Mouse (Mus musculus): Measurements from ENCODE around the gene Gtpbp8. TPM values are rescaled to one million over a fixed set of nuclear protein-coding genes. Genes with fewer than 3 reads are reported as not detected.
A peak's percentile ranks its signal among the peaks of the same experiment; 100 is the strongest.

The Gtpbp8 gene
- 13.5 and 26.5 TPM in 2 replicates for total RNA-seq (2014; fragmentation: Nextera tagmentation)
- total RNA-seq (2017), result 9.0 and 15.9 TPM in 2 replicates

- ATAC-seq (replicated peaks; ENCODE audit: poor library complexity, severe bottlenecking), result peak; percentile 91
Observed at GRCm38 (mm10) chr16:44745866-44746562, at the start of gene Gtpbp8. Gtpbp8 (minus strand) TSS chr16:44746363.

DNA sequence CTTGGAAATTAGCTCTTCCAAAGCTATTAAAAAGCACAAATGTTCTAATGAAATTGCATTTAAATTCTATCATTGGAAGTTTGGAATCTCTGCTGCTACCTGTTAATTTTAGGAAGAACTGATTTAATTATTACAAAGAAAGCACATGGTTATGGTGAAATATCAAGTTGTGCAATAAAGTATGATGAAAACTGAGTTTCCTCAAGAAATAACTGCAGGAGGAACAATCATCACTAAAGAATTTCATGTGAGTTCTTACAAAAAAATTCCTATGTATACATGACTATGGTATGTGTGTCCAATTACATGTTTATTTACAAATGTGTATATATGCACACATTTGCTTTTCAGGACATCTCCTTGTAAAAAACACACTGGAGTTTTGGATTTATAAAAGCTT, 48.3 kb upstream of the Gtpbp8 start:
- peak; percentile 62 for ATAC-seq (replicated peaks; ENCODE audit: poor library complexity, severe bottlenecking)

GRCm38 (mm10) chr16:44786934-44787333, 40.8 kb upstream of the Gtpbp8 start:
- peak; percentile 70 for ATAC-seq (replicated peaks; ENCODE audit: poor library complexity, severe bottlenecking)

GRCm38 (mm10) chr16:44780751-44781150, 34.6 kb upstream of the Gtpbp8 start:
- no peak for ATAC-seq (replicated peaks; ENCODE audit: poor library complexity, severe bottlenecking)

DNA sequence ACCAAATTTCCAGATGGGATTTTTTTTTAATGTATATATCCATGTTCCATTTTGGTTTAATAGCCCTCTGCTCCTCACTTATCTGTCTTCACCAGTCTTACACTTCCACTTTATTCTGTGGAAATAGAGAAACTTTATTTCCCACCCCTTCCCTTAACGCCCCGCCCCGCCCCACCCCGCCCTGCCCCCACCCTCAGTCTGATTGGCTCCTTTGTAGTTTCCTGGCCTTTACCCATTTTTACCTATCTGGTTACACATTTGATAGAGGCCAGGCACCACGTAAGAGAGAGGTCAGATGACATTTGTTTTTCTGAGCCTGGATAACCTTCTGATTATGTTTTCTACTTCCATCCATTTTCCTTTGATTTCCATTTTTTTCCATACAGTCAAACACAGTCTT, 33.3 kb upstream of the Gtpbp8 start:
- no peak for ATAC-seq (replicated peaks; ENCODE audit: poor library complexity, severe bottlenecking)

- peak; percentile 96 for ATAC-seq (replicated peaks; ENCODE audit: poor library complexity, severe bottlenecking)
Observed at GRCm38 (mm10) chr16:44778538-44779147, 32.5 kb upstream of the Gtpbp8 start.

DNA sequence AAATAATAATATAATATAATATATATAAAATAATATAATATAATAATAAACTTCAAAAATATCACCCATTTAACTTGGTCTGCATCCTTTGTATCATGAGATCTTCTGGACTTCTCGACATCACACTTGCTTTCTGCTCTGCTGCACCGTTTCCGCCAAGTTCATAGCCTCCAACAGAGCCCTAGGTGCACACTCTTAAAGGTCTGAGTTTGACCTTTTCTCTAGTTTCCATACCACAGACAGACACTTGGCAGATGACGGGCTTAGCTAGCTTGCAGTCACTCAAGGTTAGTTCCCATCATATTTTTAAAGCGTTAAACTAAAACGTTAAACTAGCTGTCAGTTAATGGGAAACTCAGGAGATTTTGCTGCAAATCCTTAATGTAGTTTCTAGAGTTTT, 28.0 kb upstream of the Gtpbp8 start:
- ATAC-seq (replicated peaks; ENCODE audit: poor library complexity, severe bottlenecking), result no peak

DNA sequence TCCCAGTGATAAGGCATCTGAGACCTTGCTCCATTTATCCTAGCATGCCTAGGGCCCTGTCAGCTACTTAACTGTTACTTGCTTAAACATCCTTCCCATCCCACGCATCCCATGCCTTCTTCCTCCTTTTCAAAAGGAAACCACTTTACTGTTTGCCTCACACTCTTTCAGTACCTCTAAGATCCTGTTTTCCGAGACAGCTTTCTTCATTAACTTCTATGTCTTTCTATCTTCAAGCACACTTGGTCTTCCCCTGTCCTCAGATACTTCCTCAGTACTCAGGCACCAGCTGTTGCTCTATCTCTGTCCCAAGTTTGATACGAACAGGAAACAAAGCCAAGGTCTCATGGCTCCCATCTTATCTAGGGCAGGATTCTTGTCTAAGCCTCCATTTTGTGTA, 27.5 kb upstream of the Gtpbp8 start:
- peak; percentile 65 for ATAC-seq (replicated peaks; ENCODE audit: poor library complexity, severe bottlenecking)

- ATAC-seq (replicated peaks; ENCODE audit: poor library complexity, severe bottlenecking), result peak; percentile 40
Observed at GRCm38 (mm10) chr16:44772577-44772976, 26.4 kb upstream of the Gtpbp8 start.

DNA sequence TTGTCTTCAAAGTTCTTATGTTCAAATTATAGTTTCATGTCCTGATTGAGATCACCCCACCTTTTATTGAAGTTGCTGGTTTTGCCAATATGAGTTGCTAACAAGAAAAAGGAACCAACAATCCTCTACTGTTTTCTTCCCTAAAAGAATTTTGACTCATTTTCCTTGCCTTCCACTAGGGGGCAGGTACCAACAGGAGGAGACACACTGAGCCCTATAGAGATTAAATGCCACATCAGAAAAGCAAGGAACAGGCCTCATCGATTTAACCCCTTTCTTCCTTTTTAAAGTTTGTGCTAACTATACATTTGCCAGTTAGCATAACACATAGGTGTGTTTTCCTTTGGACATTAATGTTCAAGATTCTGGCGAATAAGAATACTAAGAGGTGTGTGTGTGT, 21.8 kb upstream of the Gtpbp8 start:
- ATAC-seq (replicated peaks; ENCODE audit: poor library complexity, severe bottlenecking), result peak; percentile 69

- no peak for ATAC-seq (replicated peaks; ENCODE audit: poor library complexity, severe bottlenecking)
Observed at GRCm38 (mm10) chr16:44767506-44767905, 21.3 kb upstream of the Gtpbp8 start.

GRCm38 (mm10) chr16:44766320-44766892, 20.2 kb upstream of the Gtpbp8 start:
- no peak for ATAC-seq (replicated peaks; ENCODE audit: poor library complexity, severe bottlenecking)

DNA sequence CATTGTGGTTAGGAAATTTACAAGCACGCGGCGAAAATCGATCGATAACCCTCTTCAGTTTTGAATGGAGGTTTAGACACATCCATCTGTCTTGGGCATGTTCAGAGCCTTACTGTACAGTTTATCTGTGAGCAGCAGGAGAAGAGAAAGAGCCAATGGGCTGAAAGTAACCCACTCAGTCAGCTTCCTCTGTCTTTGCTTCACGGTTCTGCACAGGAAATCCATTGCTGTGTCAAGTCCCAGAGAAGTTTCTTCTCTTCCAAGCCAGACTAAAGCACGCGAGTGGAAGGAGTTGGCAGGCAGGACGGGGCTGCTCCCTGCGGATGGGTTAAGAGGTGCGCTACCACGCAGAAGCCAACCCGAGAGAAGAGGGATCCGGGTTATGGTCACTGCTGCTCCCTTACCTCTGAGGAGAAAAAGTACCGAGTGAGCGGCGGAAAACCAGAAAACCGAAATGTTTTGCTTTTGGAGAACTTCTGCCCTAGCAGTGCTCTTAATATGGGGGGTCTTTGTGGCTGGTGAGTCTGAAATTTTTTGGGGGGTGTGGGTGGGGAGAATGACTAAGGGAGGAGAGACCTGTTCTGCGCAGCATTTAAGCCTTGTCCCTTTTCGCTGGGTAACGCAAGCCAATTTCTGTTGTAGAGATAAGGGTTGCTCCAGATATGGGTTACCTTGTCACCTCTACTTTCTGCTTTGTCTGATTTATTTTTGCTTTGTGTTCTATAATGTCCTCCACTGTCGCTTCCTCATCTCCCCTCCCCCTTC, 19.6 kb upstream of the Gtpbp8 start, which contains the start of gene Cd200r1:
TSS of gene Cd200r1 (plus strand) at position 182 of the 765 bp plus-strand sequence.
- ATAC-seq (replicated peaks; ENCODE audit: poor library complexity, severe bottlenecking), result peak; percentile 74

DNA sequence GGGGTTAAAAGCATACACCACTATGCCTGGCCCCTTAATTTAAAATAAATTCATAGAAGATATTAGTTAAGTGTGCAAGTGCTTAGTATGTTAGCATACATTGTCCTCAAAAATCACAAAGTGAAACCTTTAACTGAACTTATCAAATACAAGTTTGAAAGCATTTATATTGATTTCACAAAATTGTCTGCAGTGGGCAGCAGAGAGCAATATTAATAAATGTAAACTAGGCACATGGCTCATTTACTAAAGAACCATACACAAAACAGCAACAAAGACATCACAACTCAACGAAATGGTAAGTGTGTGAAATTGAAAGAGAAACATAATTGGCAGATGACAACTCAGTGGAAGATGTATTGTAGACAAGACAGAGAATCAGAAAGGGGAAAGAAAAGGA, 15.6 kb upstream of the Gtpbp8 start:
- ATAC-seq (replicated peaks; ENCODE audit: poor library complexity, severe bottlenecking), result no peak

- ATAC-seq (replicated peaks; ENCODE audit: poor library complexity, severe bottlenecking), result peak; percentile 94
Observed at GRCm38 (mm10) chr16:44757700-44758099, 11.5 kb upstream of the Gtpbp8 start.

- ATAC-seq (replicated peaks; ENCODE audit: poor library complexity, severe bottlenecking), result no peak
Observed at GRCm38 (mm10) chr16:44748007-44748406, 1.8 kb upstream of the Gtpbp8 start.

DNA sequence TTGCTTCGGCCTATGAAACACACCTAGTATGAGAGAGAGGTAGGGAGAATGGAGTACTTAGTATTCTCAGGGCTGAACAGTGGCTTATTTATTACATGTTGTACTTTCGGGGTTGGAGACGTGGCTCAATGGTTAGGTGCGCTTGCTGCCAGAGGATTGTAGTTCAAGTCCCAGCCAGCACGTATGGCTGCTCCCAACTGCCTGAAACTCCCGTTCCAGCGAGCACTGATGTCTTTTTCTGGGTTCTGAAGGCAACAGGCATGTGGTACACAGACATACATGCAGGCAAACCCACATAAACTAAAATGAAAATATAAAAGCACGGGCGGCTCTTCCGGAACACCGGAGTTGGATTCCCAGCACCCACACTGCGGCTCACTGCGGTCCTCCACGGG, 695 bp downstream of the Gtpbp8 start:
- ATAC-seq (replicated peaks; ENCODE audit: poor library complexity, severe bottlenecking), result 0 out of 2 replicates have a peak, but pooled peaks have one; percentile 3

DNA sequence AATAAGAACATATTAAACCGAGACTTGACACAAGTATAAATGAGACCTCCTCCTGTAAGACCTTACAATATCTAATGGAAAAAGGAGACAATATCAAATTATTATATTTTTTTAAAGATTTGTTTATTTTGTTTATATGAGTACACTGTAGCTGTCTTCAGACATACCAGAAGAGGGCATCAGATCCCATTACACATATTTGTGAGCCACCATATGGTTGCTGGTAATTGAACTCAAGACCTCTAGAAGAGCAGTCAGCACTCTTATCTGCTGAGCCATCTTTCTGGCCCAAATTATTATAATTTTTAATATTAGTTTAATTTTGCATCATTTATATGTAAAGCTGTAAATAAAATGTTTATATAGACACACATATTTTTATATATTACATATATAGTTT, 3.4 kb downstream of the Gtpbp8 start:
- no peak for ATAC-seq (replicated peaks; ENCODE audit: poor library complexity, severe bottlenecking)

DNA sequence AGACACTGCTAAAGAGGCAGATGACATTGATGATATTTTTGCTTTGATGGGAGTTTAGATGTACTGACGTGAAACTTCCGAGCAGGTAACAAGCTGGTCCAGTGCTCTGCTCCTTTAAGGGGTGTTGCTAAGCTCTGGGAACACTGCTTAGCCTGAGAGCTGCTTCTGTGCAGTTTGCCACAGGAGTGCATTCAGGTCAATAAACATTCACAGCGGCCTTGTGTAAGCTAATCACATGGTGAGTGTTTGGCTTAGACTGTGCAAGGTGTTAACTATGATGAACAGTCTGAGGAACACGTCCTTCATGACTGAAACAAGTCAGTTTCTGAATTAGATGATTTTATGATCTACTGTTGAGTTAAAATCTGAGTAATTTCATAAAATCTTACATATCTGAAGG, 10.0 kb downstream of the Gtpbp8 start:
- ATAC-seq (replicated peaks; ENCODE audit: poor library complexity, severe bottlenecking), result no peak

- no peak for ATAC-seq (replicated peaks; ENCODE audit: poor library complexity, severe bottlenecking)
Observed at GRCm38 (mm10) chr16:44735676-44736075, 10.5 kb downstream of the Gtpbp8 start.

DNA sequence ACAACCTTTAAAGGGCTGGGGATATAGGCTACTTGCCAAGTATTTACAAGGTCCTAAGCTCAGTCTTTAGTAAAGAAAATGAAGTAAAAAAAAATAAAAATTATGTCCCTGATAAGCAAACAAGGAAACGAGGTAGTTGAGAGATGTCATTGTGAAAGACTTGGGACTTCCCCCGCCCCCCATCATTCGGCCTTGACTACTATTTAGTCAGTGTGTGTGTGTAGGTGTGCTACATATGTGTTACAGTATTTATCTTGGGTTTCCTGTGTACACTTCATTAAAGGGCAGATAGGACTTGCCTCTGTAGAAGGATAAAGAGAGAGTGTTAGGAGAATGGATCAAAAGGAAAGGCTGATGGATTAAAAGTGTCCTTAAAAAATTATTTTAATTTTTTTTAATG, 12.1 kb downstream of the Gtpbp8 start:
- ATAC-seq (replicated peaks; ENCODE audit: poor library complexity, severe bottlenecking), result 0 out of 2 replicates have a peak, but pooled peaks have one; percentile 27

Measured in granulocyte monocyte progenitor cell, adult 5-6 weeks (primary cell).